Mouse (Mus musculus) lung, postnatal 0 days (tissue): Measurements from ENCODE around the gene Mif. TPM values are rescaled to one million over a fixed set of nuclear protein-coding genes. Genes with fewer than 3 reads are reported as not detected.

ENCODE experiments used
- ATAC-seq: fragments of 200-750 bp; cut with Nextera tagmentation; 2 replicates; pipeline ENCODE4 v1.8.0; 2017; ENCODE audit warnings: moderate library complexity
- DNase-seq: peaks from one replicate; pipeline ENCODE4 v3.0.0-alpha.2; 2016; ENCODE audit warnings: low spot score
- H3K27ac ChIP-seq: fragments of 300-500 bp; sonication (generic); 2 replicates; pipeline ENCODE4 v1.5.1; 2014; ENCODE audit warnings: antibody characterized with exemption, mild to moderate bottlenecking, low read length, mixed read lengths
- H3K27me3 ChIP-seq: fragments of 300-500 bp; sonication (generic); replicated peaks from 2 replicates; pipeline ENCODE4 v1.6.1; 2014; ENCODE audit warnings: low read length, mixed read lengths; ENCODE audit not compliant: insufficient read depth
- H3K36me3 ChIP-seq: fragments of 300-500 bp; sonication (generic); 2 replicates; pipeline ENCODE4 v1.6.1; 2014; ENCODE audit warnings: low read length, mixed read lengths; ENCODE audit not compliant: insufficient read depth
- H3K4me1 ChIP-seq: fragments of 300-500 bp; sonication (generic); 2 replicates; pipeline ENCODE4 v1.6.1; 2014; ENCODE audit warnings: antibody characterized with exemption, low read depth, low read length, mixed read lengths; ENCODE audit not compliant: insufficient read depth
- H3K4me2 ChIP-seq: fragments of 300-500 bp; sonication (generic); replicated peaks from 2 replicates; pipeline ENCODE4 v1.6.1; 2014; ENCODE audit warnings: low read depth, mild to moderate bottlenecking, low read length, moderate library complexity, mixed read lengths
- H3K4me3 ChIP-seq: fragments of 300-500 bp; sonication (generic); 2 replicates; pipeline ENCODE4 v1.5.1; 2014; ENCODE audit warnings: low read depth, low read length
- H3K9ac ChIP-seq: fragments of 300-500 bp; sonication (generic); replicated peaks from 2 replicates; pipeline ENCODE4 v1.6.1; 2014; ENCODE audit warnings: low read depth, mild to moderate bottlenecking
- H3K9me3 ChIP-seq: fragments of 300-500 bp; sonication (generic); 2 replicates; pipeline ENCODE4 v1.6.1; 2016; ENCODE audit warnings: low read length, mixed read lengths
- CTCF ChIP-seq: IDR thresholded peaks from 2 replicates; pipeline ENCODE4 v1.5.1; 2016; ENCODE audit warnings: antibody characterized with exemption, mild to moderate bottlenecking
- EP300 ChIP-seq: IDR thresholded peaks from 2 replicates; pipeline ENCODE4 v1.6.1; 2016; ENCODE audit warnings: antibody characterized with exemption, mild to moderate bottlenecking, control low read depth
- WGBS: fragments of 180-500 bp; shearing (Covaris S2); extraction: QIAGEN DNeasy Blood & Tissue Kit; methylation state at CpG from one replicate; pipeline ENCODE4 v1.1.7; 2014; 5-methylcytosine and 5-hydroxymethylcytosine counted together
- polyA plus RNA-seq: library from polyadenylated mRNA; unstranded; fragments of >200 nt; fragmentation: Nextera tagmentation; extraction: Ambion mirVana; gene quantifications from 2 replicates; pipeline ENCODE4 v1.2.1, GENCODE M21; 2015

Gene Mif
- polyA plus RNA-seq, 1 experiment from 2014 or later = 356 TPM

DNA sequence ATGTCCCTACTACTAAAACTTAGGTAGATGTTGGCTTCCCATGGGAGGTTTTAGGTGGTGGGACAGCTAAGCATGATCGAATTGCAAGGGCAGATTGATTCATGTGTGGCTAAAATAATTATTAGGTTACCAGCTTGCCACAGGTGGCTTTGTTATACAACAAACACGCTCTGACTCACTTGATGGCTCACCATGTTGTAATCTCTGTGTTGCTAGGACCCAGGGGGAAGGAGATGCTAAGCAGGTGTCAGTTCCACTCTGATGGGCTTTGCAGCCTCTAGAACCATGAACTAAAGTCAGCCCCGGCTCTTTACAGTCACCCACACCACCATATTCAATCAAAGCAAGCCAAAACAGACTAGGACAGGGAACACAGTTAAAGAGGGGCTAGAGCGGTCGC lies 40.2 kb downstream of the Mif start:
- Histone ChIP-seq H3K9me3 (no peaks in the 10 kb centered on the region), H3K27ac (no peak overlapping the region), H3K27me3 (no peaks in the 10 kb centered on the region), H3K4me2 (no peak overlapping the region), H3K9ac (no peak overlapping the region), H3K4me1 (no peaks in the 10 kb centered on the region), H3K36me3 (no peaks in the 10 kb centered on the region), H3K4me3 (no peak overlapping the region)
- DNase-seq (no peak), ATAC-seq (no peak)
- 82% methylated on average over 5 of the region's 5 CpGs for whole genome bisulfite sequencing
- TF ChIP-seq CTCF (no peak), EP300 (no peak)

DNA sequence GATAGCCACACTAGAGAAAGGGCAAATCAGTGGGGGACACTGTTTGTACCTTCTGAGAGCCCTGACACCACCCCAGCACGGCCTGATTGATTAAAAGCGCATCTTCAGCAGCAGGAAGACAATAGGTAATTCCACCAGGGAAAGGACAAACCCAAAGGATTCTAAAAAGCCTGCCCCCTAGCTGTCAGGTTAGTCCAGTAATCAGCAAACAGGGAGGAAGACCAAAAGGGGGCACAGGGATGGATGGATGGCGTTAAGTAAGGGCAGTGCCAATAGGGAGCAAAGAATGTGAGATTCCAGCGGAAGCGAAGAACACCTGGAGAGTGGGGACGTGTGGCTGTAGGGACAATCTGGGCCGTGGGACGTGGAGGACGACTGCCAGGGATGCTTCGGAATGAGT lies 41.4 kb downstream of the Mif start:
- H3K4me1 ChIP-seq = no peaks in the 10 kb centered on the region
- no peak overlapping the region for H3K4me3 ChIP-seq
- no peaks in the 10 kb centered on the region for H3K9me3 ChIP-seq
- no peak for TF ChIP-seq EP300
- peak; percentile 46 for TF ChIP-seq CTCF
- no peak overlapping the region for H3K27ac ChIP-seq
- WGBS = 57% methylated on average over 10 of the region's 10 CpGs
- no peaks in the 10 kb centered on the region for H3K36me3 ChIP-seq
- no peak for DNase-seq
- no peak overlapping the region for H3K9ac ChIP-seq
- no peak overlapping the region for H3K4me2 ChIP-seq
- ATAC-seq = no peak
- H3K27me3 ChIP-seq = no peaks in the 10 kb centered on the region

Other genes with a start within 250 kb of the Mif start
- gene Susd2, start 216.2 kb downstream of the Mif start, polyA plus RNA-seq = 9.3 and 9.4 TPM in 2 replicates
- 33.1 and 34.5 TPM in 2 replicates for gene Cabin1, start 95.9 kb downstream of the Mif start, polyA plus RNA-seq
- gene Ddt, start 86.8 kb downstream of the Mif start, polyA plus RNA-seq = 70.6 and 81.5 TPM in 2 replicates
- gene Gm20441, start 79.3 kb downstream of the Mif start, polyA plus RNA-seq = not detected in 2 replicates
- 56.6 and 58.9 TPM in 2 replicates for gene Gstt3, start 78.8 kb downstream of the Mif start, polyA plus RNA-seq
- 36.4 and 38.3 TPM in 2 replicates for gene Gstt1, start 61.7 kb downstream of the Mif start, polyA plus RNA-seq
- not detected in 2 replicates for gene Gstt4, start 37.7 kb downstream of the Mif start, polyA plus RNA-seq
- 40.6 and 44.7 TPM in 2 replicates for gene Gstt2, start 22.8 kb downstream of the Mif start, polyA plus RNA-seq
- 1.2 TPM in 2 replicates for gene Derl3, start 33.2 kb upstream of the Mif start, polyA plus RNA-seq
- gene Smarcb1, start 61.4 kb upstream of the Mif start, polyA plus RNA-seq = 109 TPM in 2 replicates
- gene Chchd10, start 72.9 kb upstream of the Mif start, polyA plus RNA-seq = 299 and 347 TPM in 2 replicates
- gene Mmp11, start 76.3 kb upstream of the Mif start, polyA plus RNA-seq = 118 and 127 TPM in 2 replicates
- 5.5 and 6.0 TPM in 2 replicates for gene Gm867, start 80.4 kb upstream of the Mif start, polyA plus RNA-seq
- 8.8 and 10.1 TPM in 2 replicates for gene Vpreb3, start 82.8 kb upstream of the Mif start, polyA plus RNA-seq
- 0.12 TPM in 1 of 2 replicates, not detected in the other for gene Gm5134, start 94.3 kb upstream of the Mif start, polyA plus RNA-seq
- gene Zfp280b, start 172.4 kb upstream of the Mif start, polyA plus RNA-seq = 8.8 and 9.4 TPM in 2 replicates